Mouse (Mus musculus) forelimb bud, embryonic 11.5 days (tissue): ENCODE measurements around the gene Fam129b.
A peak's percentile ranks its signal among the peaks of the same experiment; 100 is the strongest.

Source experiments
- DNase-seq: peaks from one replicate; pipeline ENCODE4 v3.0.0-alpha.2; 2012; ENCODE audit warnings: low read depth, low spot score

The Fam129b gene

GRCm38 (mm10) chr2:32964659-32965457 lies 88.9 kb downstream of the Fam129b start:
- DNase-seq, result no peak

- no peak for DNase-seq
Observed at GRCm38 (mm10) chr2:32965511-32966183, 89.7 kb downstream of the Fam129b start.

GRCm38 (mm10) chr2:32966184-32966688 lies 90.3 kb downstream of the Fam129b start:
- DNase-seq, result no peak

DNA sequence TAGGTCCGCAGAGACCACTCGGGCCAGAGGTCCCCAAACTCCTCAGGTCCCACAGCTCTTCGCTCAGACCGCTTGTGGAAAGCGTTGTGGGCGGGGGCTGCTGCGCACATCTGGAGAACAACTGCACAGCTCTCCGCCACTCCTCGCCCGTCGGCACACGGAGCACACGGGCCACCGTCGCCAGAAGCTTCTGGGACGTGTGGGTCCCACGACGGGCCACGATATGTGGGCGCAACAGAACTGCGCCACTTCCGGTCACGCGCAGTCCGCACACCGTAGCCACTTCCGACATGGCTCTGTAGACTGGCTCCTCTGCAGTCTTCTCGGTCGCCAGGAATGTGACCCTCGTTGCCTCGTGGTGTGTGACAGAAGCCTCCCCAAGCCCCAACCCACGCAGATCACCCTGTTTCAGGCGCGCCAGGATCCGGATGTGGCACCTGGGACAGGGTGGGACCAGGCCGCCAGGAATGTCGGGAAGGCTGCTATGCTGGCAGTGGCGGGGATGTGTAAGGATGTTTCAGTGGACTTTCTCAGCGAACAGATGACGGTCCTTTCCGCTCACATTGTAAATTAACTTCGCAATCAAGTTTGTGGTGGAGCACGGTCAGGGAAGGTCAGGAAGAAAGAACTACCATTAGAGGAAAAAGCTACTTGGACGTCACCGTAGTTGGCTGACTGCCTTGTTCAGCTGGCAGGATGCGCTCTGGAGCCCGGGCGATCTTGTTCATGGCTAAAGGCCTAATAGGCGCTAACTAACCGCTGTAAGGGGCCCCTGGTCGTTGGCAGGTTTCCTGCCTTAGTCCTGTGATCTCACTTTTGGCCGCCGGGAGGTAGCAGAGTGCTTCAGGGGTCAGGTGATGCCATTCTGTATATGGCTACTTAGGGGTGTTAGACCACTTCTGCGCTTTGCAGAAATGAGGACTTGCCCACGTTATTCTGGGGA lies 91.0 kb downstream of the Fam129b start:
- peak; percentile 85 for DNase-seq

- no peak for DNase-seq
Observed at GRCm38 (mm10) chr2:32968024-32968614, 92.2 kb downstream of the Fam129b start.

- no peak for DNase-seq
Observed at GRCm38 (mm10) chr2:32969326-32969725, 93.4 kb downstream of the Fam129b start.

- DNase-seq, result no peak
Observed at GRCm38 (mm10) chr2:32971235-32971634, 95.3 kb downstream of the Fam129b start.

DNA sequence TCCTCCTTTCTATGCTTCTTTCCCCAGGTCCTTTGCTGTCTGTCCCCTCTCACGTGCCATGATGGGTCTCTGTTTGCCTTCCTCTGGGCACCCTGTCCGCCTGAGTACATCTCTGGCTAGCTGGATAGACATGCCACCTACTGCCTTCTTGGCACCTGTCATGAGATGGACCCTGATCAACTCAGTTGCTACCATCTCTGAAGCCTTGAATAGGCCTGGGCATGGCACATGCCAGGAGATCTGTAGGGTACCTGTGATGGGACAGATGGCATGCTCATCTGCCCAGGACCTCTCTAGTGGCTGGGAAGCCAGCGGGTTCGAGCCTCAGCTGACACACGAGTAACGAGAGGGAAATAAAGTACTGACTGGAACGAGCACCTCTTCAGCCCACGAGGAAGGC lies 98.3 kb downstream of the Fam129b start:
- DNase-seq, result no peak
